Mouse (Mus musculus) pancreas, adult 10 weeks (tissue): ENCODE data around the gene Ngly1. TPM values are rescaled to one million over a fixed set of nuclear protein-coding genes. Genes with fewer than 3 reads are reported as not detected.

Experiments used
- polyA plus RNA-seq: library from polyadenylated mRNA; stranded (reverse); fragments of 350-450 nt; fragmentation: Illumina TruSeq; extraction: RNeasy Lipid Tissue Mini Kit (QIAGEN cat#74804); gene quantifications from one replicate; pipeline ENCODE4 v1.2.3, GENCODE M21; 2015; ENCODE audit warnings: low read depth, low replicate concordance; ENCODE audit not compliant: insufficient read depth

The Ngly1 gene
- 7.7 TPM for polyA plus RNA-seq

GRCm38 (mm10) chr14:16249171-16249874 lies at the start of gene Ngly1, which contains the start of gene Oxsm:
Gene Ngly1 (plus strand): TSS chr14:16249280.
Gene Oxsm (minus strand): TSS chr14:16249808.

Other genes with a start within 250 kb of the Ngly1 start
- 1.3 TPM for gene Oxsm, start 528 bp downstream of the Ngly1 start, polyA plus RNA-seq
- 8.9 TPM for gene Top2b, start 115.9 kb downstream of the Ngly1 start, polyA plus RNA-seq